Mouse (Mus musculus) stomach, postnatal 0 days (tissue): ENCODE measurements around the gene Slco3a1.

Experiments used
- CTCF ChIP-seq: IDR thresholded peaks from 2 replicates; pipeline ENCODE4 v1.5.1; 2016; ENCODE audit warnings: antibody characterized with exemption, low read depth, mild to moderate bottlenecking, moderate library complexity
- EP300 ChIP-seq: optimal IDR thresholded peaks from 2 replicates; pipeline ENCODE3; 2016; ENCODE audit warnings: antibody characterized with exemption

- TF ChIP-seq CTCF (no peak), EP300 (no peak)
These were observed 97.8 kb downstream of the Slco3a1 start for GRCm38 (mm10) chr7:74456781-74457180.
